Mouse (Mus musculus): ENCODE measurements around the gene Adh1.

The Adh1 gene

GRCm38 (mm10) chr3:138336104-138336754 lies 75.4 kb downstream of the Adh1 start:
- DNase-seq (ENCODE audit: extremely low spot score, low read depth, low spot score), result no peak
